Mouse (Mus musculus) embryonic fibroblast, embryonic 13.5 days (primary cell): ENCODE measurements around the gene Ndufb7.

Experiments used
- CTCF ChIP-seq: IDR thresholded peaks from 2 replicates; pipeline ENCODE4 v1.5.1; 2011; ENCODE audit warnings: mild to moderate bottlenecking, control low read depth, low read length, moderate library complexity, borderline replicate concordance; ENCODE audit not compliant: insufficient read depth
- POLR2A ChIP-seq: IDR thresholded peaks from 2 replicates; pipeline ENCODE4 v1.6.1; 2011; ENCODE audit warnings: low read depth, mild to moderate bottlenecking, control low read depth, low read length, moderate library complexity

DNA sequence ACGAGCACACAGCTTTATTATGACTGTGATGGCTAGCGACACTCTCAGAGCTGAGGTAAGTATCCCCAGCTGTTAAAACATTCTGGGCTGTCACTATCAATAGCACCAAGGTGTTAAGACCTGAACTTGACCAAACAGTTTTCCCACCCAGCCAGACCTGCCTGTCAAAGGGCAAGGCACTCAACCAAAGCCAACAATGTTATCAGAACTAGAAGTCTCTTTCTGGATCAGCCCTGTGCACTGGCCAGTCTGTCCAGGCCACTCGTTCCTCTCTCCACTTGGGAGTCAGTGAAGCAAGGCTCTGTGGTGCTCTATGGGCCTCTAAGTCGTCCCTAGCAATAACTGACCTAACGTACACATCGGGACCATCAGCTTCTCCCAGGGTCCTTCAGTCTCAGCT lies 21.2 kb downstream of the Ndufb7 start:
- TF ChIP-seq POLR2A (no peak), CTCF (no peak)
